Mouse (Mus musculus) CD4-positive naive resting alpha-beta T cell, adult 76 days (primary cell): ENCODE data around the gene Tst. TPM values are rescaled to one million over a fixed set of nuclear protein-coding genes. Genes with fewer than 3 reads are reported as not detected.

ENCODE experiments used
- total RNA-seq: library from RNA; stranded (reverse); gene quantifications from one replicate; pipeline ENCODE4 v1.2.4, GENCODE M21; 2023

The Tst gene
- 0.67 TPM for total RNA-seq

DNA sequence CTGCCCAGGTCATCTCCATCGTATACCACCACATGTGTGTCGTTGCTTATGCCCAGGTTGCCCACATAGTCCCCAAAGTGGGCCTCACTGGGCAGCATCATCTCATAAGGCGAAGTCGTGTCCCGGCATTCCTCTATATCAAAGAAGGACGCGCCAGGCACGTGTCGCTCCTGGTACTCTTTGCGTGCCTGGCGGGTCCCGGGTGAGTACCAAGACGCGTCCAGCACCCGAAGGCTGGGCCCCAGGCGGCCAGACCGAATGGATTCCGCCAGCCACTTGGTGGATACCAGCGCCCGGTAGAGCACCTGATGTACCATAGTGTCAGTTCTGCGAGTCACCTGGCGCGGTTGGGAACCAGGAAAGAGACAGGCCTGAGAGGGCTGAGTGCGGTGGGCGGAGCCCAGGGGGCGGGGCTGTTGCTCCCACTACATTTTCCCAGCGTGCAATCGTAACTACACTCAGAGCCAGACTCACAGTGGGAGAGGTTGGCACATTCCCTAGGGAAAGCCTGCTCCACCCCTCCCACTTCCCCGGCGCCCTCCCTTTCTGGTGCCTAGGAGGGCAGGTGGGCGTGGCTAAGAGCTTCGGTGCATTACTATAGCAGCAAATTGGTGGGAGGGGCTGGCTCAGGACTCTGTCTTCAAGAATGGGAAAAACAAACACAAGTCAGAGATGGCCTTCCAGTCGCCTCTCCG is at the start of gene Tst:
TSS of gene Tst (minus strand) at position 391 of the 695 bp plus-strand sequence.

DNA sequence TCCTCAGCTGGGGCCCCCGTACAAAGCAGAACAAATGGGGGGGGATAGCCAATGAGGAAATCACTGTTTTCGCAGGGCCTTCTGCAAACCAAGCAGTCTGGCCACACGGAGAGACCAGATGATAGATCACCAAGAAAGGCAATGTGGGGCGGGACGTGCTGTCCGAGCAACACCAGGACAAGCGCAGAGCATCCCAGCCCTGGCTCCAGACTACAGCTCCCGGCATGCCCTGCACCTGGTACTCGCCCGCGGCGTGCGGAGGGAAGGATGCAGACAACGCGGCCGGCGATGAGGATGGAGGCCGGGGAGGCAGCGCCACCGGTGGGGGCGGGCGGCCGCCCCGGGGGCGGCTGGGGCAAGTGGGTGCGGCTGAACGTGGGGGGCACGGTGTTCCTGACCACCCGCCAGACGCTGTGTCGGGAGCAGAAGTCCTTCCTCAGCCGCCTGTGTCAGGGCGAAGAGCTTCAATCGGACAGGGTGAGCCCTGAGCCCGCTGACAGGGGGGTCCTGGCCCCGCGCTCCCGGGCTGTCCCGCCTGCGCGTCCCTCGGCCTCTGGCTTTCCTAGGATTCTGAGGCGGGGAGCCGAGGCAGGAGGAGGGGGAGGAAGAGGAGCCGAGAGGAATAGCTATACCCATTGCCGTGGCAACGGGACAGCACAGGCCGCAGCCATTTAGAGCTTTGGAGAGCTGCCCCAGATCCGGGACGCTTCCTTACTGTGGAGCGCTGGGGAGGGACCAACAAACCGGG is 22.9 kb upstream of the Tst start, which contains the start of gene Kctd17:
TSS of gene Kctd17 (plus strand) at position 174 of the 748 bp plus-strand sequence.

DNA sequence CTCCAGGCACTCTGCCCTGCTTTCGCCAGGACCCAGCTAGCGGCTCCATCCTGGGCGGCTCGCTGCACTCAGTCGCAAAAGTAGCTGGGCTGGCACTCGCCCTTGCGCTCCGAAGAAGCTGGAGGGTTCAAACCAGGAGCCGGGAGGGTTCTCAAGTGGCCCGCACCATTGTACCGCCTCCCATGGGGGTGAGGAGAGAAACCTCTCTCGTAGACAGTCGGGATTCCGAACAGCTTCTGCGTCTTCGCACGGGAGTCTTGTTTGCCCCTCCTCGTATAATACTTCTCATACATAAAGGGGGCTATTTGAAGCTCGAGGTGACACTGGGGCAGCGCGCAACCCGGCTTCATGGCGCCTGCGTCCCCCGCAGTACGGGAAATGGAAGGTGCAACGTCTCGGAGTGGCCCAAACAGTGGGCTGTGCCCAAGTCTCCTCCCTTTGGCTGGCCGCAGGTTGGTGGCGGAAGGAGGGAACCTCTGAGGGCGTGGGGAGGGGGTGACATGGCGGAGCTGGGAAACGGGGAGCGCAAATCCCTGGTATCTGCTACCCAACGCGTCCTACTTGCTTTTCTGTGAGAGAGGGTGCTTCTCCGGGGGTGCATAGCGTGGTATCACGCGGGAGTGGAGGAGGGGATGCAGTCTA is 707 bp upstream of the Tst start, which contains the start of gene Mpst:
TSS of gene Mpst (plus strand) at position 124 of the 642 bp plus-strand sequence.

DNA sequence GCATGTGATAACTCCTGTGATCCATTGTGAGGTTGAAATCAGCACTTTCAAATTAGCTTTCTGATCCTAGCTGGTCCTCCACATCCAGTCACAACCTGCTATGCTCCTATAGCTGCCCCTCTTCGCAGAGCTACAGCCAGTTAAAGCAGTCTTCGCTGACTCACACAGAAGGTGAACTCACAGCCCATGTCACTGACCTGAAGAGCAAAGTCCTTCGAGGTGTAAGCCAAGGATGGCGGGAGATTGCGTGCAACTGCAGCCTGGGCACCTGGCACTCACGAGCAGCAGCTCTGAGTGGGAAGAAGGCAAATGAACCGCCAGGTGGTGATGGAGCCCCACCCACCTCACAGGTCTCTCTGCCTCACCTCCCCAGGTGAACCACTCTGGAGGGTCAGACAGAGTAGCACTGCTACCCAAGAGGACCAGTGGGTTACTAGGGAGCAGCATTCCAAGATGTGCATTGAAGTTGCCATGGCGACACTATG is 10.2 kb downstream of the Tst start, which contains the start of gene Tex33:
TSS of gene Tex33 (minus strand) at position 435 of the 485 bp plus-strand sequence.

Other genes starting within 250 kb of the Tst start
- gene Ift27, start 231.8 kb downstream of the Tst start, total RNA-seq, result 18.6 TPM
- not detected for gene Pvalb, start 199.5 kb downstream of the Tst start, total RNA-seq
- gene Ncf4, start 161.1 kb downstream of the Tst start, total RNA-seq, result 48.1 TPM
- 2.2 TPM for gene Csf2rb2, start 100.2 kb downstream of the Tst start, total RNA-seq
- gene Csf2rb, start 80.2 kb downstream of the Tst start, total RNA-seq, result 7.1 TPM
- gene Tex33, start 10.0 kb downstream of the Tst start, total RNA-seq, result not detected
- 19.9 TPM for gene Mpst, start 509 bp upstream of the Tst start, total RNA-seq
- 3.8 TPM for gene Kctd17, start 22.7 kb upstream of the Tst start, total RNA-seq
- not detected for gene Tmprss6, start 62.7 kb upstream of the Tst start, total RNA-seq
- gene Il2rb, start 89.4 kb upstream of the Tst start, total RNA-seq, result 35.8 TPM
- gene C1qtnf6, start 125.5 kb upstream of the Tst start, total RNA-seq, result 0.64 TPM
- gene Sstr3, start 138.8 kb upstream of the Tst start, total RNA-seq, result not detected
- 751 TPM for gene Rac2, start 166.9 kb upstream of the Tst start, total RNA-seq
- 99.9 TPM for gene Cyth4, start 191.1 kb upstream of the Tst start, total RNA-seq